Mouse (Mus musculus) MEL (cell line): Measurements from ENCODE around the gene Sftpd.

Source experiments
- CHD2 ChIP-seq: IDR thresholded peaks from 2 replicates; pipeline ENCODE4 v1.6.1; 2011; ENCODE audit warnings: low read length, improper control_type of control experiment
- CTCF ChIP-seq, 3 experiments: IDR thresholded peaks in 2 of 3; conservative IDR thresholded peaks in 1 of 3; 2 replicates each; pipeline ENCODE4 v1.5.1; 2011 to 2012; ENCODE audit warnings: low read length in 3 of 3, low read depth in 2 of 3, mild to moderate bottlenecking in 2 of 3, improper control_type of control experiment in 1 of 3, inconsistent platforms in 1 of 3, mixed read lengths in 1 of 3, moderate library complexity in 1 of 3; ENCODE audit not compliant: control insufficient read depth in 1 of 3, insufficient read depth in 1 of 3, poor library complexity in 1 of 3, severe bottlenecking in 1 of 3
- E2F4 ChIP-seq: IDR thresholded peaks from 2 replicates; pipeline ENCODE4 v1.6.1; 2011; ENCODE audit warnings: low read depth, low read length, improper control_type of control experiment, borderline replicate concordance
- EP300 ChIP-seq, 2 experiments: IDR thresholded peaks; 2 replicates each; pipeline ENCODE4 v1.6.1; 2011; ENCODE audit warnings: improper control_type of control experiment in 2 of 2, low read length in 2 of 2, low read depth in 1 of 2, mild to moderate bottlenecking in 1 of 2
- GABPA ChIP-seq: IDR thresholded peaks from 2 replicates; pipeline ENCODE4 v1.6.1; 2012; ENCODE audit warnings: low read depth, mild to moderate bottlenecking, inconsistent platforms, low read length, improper control_type of control experiment, moderate library complexity
- NRF1 ChIP-seq: IDR thresholded peaks from 2 replicates; pipeline ENCODE4 v1.6.1; 2014; ENCODE audit warnings: low read depth, mild to moderate bottlenecking, inconsistent platforms, low read length, improper control_type of control experiment, moderate library complexity; ENCODE audit not compliant: poor library complexity, insufficient read depth, severe bottlenecking
- POLR2A ChIP-seq, 2 experiments: IDR thresholded peaks; 2 replicates each; pipeline ENCODE4 v1.6.1; 2011 to 2012; ENCODE audit warnings: low read length in 2 of 2, mild to moderate bottlenecking in 2 of 2, control low read depth in 1 of 2, improper control_type of control experiment in 1 of 2, low read depth in 1 of 2, moderate library complexity in 1 of 2; ENCODE audit not compliant: control insufficient read depth in 1 of 2, insufficient read depth in 1 of 2, poor library complexity in 1 of 2
- RAD21 ChIP-seq: IDR thresholded peaks from 2 replicates; pipeline ENCODE4 v1.6.1; 2011; ENCODE audit warnings: mild to moderate bottlenecking, low read depth, low read length, improper control_type of control experiment
- SIN3A ChIP-seq: IDR thresholded peaks from 2 replicates; pipeline ENCODE4 v1.6.1; 2012; ENCODE audit warnings: low read length, improper control_type of control experiment, inconsistent platforms
- ZC3H11A ChIP-seq: IDR thresholded peaks from 2 replicates; pipeline ENCODE4 v1.6.1; 2012; ENCODE audit warnings: low read depth, mild to moderate bottlenecking, inconsistent platforms, low read length, improper control_type of control experiment
- ZMIZ1 ChIP-seq: IDR thresholded peaks from 2 replicates; pipeline ENCODE4 v1.6.1; 2012; ENCODE audit warnings: low read depth, mild to moderate bottlenecking, inconsistent platforms, low read length, improper control_type of control experiment, moderate library complexity
- ZNF384 ChIP-seq: IDR thresholded peaks from 2 replicates; pipeline ENCODE4 v1.6.1; 2012; ENCODE audit warnings: low read depth, mild to moderate bottlenecking, inconsistent platforms, low read length, improper control_type of control experiment

- no peak for TF ChIP-seq POLR2A (IDR thresholded peaks at IDR 0.05; ENCODE audit: control insufficient read depth in 1 of 2, insufficient read depth in 1 of 2, low read depth in 1 of 2, low read length in 2 of 2, poor library complexity in 1 of 2)
- TF ChIP-seq CTCF (IDR thresholded peaks at IDR 0.05 in 2 of 3, conservative IDR thresholded peaks at IDR 0.05 in 1 of 3; ENCODE audit: control insufficient read depth in 1 of 3, insufficient read depth in 1 of 3, low read depth in 2 of 3, low read length in 3 of 3, poor library complexity in 1 of 3, severe bottlenecking in 1 of 3), result no peak
- TF ChIP-seq E2F4, result no peak
- TF ChIP-seq EP300 (IDR thresholded peaks at IDR 0.05; ENCODE audit: low read depth in 1 of 2, low read length in 2 of 2), result no peak
- no peak for TF ChIP-seq ZNF384
- no peak for TF ChIP-seq CHD2
- no peak for TF ChIP-seq RAD21
- no peak for TF ChIP-seq SIN3A
- no peak for TF ChIP-seq GABPA
- no peak for TF ChIP-seq ZMIZ1
- no peak for TF ChIP-seq ZC3H11A
- TF ChIP-seq NRF1, result no peak
Measured at GRCm38 (mm10) chr14:41131540-41131939, 53.4 kb downstream of the Sftpd start, which contains the start of gene Sftpa1.
